ENCODE assay signal across 12 mouse cellular contexts in the genomic region with DNA sequence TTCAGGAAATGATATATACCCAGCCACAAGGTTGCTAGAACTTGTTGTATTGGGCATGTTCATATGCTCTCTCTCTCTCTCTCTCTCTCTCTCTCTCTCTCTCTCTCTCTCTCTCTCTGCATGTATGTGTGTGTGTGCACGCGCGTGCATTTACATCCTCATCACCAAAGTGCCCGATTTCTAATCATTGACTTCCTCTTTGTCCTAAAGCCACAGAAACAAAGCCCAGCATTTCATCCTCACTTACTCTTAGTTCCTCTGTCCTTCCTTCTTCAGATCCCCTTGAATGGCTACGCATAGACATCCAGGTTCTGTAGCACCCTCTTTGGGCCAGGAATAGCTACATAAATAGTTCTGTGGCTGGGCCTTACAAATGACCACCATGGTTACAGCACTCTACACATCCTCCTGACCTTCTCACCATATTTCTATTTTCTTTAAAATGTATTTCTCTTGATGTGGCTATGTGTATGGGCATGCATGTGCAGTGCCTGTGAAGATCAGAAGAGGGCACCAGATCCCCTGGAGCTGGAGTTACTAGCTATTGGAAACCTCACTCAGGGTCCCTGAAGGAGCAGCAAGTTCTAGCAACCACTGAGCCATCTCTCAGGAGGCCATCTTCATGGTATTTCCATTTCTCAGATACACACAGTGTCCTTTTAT.
A peak's percentile ranks its signal among the peaks of the same experiment; 100 is the strongest.
DNase-seq lines count a peak whose midpoint lies in the region; ATAC-seq and TF ChIP-seq lines count a peak whose summit lies in the region.
"Had no signal": no experiment of that assay in that cellular context is flagged by ENCODE, and none has a peak within 500 bp of the region (broad histone marks: within the 10 kb centered on the region; RNA-seq: fewer than 3 reads in every experiment).

No protein-coding gene starts in this region.

- H3K4me3 ChIP-seq in heart, postnatal 0 days (ENCODE audit: low read depth, low read length): no peak overlapping the region
- H3K4me3 ChIP-seq: limb, embryonic 15.5 days; myocyte had no signal

- no peak for TF ChIP-seq EP300 in heart, postnatal 0 days (IDR thresholded peaks at IDR 0.05; ENCODE audit: low read depth)

- 76% methylated on average over 5 of the region's 5 CpGs for WGBS in heart, postnatal 0 days

- intact Hi-C loops in heart, postnatal 14 days (cut with DNase I): no loop called here

- no peak overlapping the region for H3K9ac ChIP-seq in heart, postnatal 0 days (replicated peaks; ENCODE audit: low read depth, low read length)
- H3K9ac ChIP-seq: hindbrain, embryonic 14.5 days; limb, embryonic 15.5 days had no signal

- H3K4me1 ChIP-seq in heart, postnatal 0 days (ENCODE audit: control insufficient read depth, insufficient read depth): no peaks in the 10 kb centered on the region
- H3K4me1 ChIP-seq: limb, embryonic 15.5 days had no signal

- no peak overlapping the region for H3K27ac ChIP-seq in heart, postnatal 0 days (ENCODE audit: low read depth)
- H3K27ac ChIP-seq: hindbrain, embryonic 14.5 days; limb, embryonic 15.5 days had no signal

- no peaks in the 10 kb centered on the region for H3K9me3 ChIP-seq in heart, postnatal 0 days (replicated peaks; ENCODE audit: control insufficient read depth, low read length)
- H3K9me3 ChIP-seq: limb, embryonic 15.5 days had no signal

- DNase-seq in heart, postnatal 0 days (ENCODE audit: low spot score): no peak
- DNase-seq in heart, postnatal 14 days: no peak
- DNase-seq in A20 (ENCODE audit: low read depth, low spot score) (peak; percentile 26), adipocyte (ENCODE audit: low spot score) (peak; percentile 52)
- peak; percentile 51 for DNase-seq in lung, postnatal 36 days
- no peak for DNase-seq in natural killer cell, adult 2 months (ENCODE audit: low spot score in 2 of 2)
- DNase-seq in layer of hippocampus, adult 9-10 months (ENCODE audit: low spot score): no peak
- no peak for DNase-seq in heart, postnatal 4 days
- DNase-seq: cerebellum, adult 9-11 months had no signal

- 0 out of 2 replicates have a peak, but pooled peaks cover 3% of the 10 kb centered on the region for H3K27me3 ChIP-seq in heart, postnatal 0 days (ENCODE audit: control insufficient read depth, insufficient read depth, low read length)

- 0 out of 2 replicates have a peak, but pooled peaks have one; percentile 17 for TF ChIP-seq CTCF in heart, postnatal 0 days (IDR thresholded peaks at IDR 0.05; ENCODE audit: low read depth)

- no peaks in the 10 kb centered on the region for H3K36me3 ChIP-seq in heart, postnatal 0 days (replicated peaks; ENCODE audit: control insufficient read depth, insufficient read depth, low read length)
- H3K36me3 ChIP-seq: limb, embryonic 15.5 days had no signal

- no peak overlapping the region for H3K4me2 ChIP-seq in heart, postnatal 0 days (ENCODE audit: low read depth, low read length)
- H3K4me2 ChIP-seq: hindbrain, embryonic 14.5 days; limb, embryonic 15.5 days had no signal

- no peak for ATAC-seq in heart, postnatal 0 days (ENCODE audit: insufficient read depth, low read depth)

Comparison
In these comparisons a context has a peak if more than half of its experiments do, and no peak if none do; other contexts are left out.
1. DNase-seq: peak in A20 (single experiment), adipocyte (single experiment) and lung, postnatal 36 days (single experiment); none in heart, postnatal 0 days (single experiment), heart, postnatal 14 days (0 of 2), natural killer cell, adult 2 months (0 of 2), layer of hippocampus, adult 9-10 months (single experiment) and heart, postnatal 4 days (single experiment).